Mouse (Mus musculus) G1E (cell line): ENCODE results near the gene Btnl2.

ENCODE experiments used
- CTCF ChIP-seq: IDR thresholded peaks from 2 replicates; pipeline ENCODE4 v1.5.1; 2012; ENCODE audit warnings: low read depth, low read length, inconsistent platforms, mixed read lengths
- TAL1 ChIP-seq: conservative IDR thresholded peaks from 2 replicates; pipeline ENCODE4 v1.6.1; 2012; ENCODE audit warnings: low read depth, low read length, inconsistent platforms, mixed read lengths

- TF ChIP-seq CTCF: no peak
- TF ChIP-seq TAL1: no peak
Measured at GRCm38 (mm10) chr17:34370563-34370962, 15.9 kb downstream of the Btnl2 start.
